8 mouse cellular contexts compared by ENCODE assay signal in the genomic region with DNA sequence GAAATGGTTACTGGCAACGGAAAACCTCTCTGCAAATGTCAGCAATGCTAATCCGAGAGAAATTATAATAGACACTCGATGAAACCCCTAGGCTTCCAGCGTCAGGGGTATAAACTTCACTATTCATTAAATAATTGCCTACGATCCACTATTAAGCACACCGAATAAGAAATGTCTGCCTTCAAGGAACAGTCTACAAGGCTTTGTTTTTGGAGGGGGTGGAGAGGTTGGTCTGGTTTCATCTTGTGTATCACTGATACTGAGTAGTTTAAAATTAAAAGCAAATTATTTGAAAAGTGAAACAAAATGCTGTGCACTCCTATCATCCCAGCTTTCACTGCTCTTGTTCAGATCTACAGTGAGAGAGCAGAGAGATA. TPM values are rescaled to one million over a fixed set of nuclear protein-coding genes. Genes with fewer than 3 reads are reported as not detected.
DNase-seq lines count a peak whose midpoint lies in the region; ATAC-seq and TF ChIP-seq lines count a peak whose summit lies in the region.

No protein-coding gene starts in this region.

- WGBS in kidney, embryonic 15.5 days, result 3% methylated on average over 6 of the region's 6 CpGs
- whole genome bisulfite sequencing in embryonic facial prominence, embryonic 12.5 days, result 4% methylated on average over 6 of the region's 6 CpGs
- WGBS in intestine, embryonic 15.5 days, result 5% methylated on average over 6 of the region's 6 CpGs
- under 1% methylated on average over 6 of the region's 6 CpGs for WGBS in midbrain, postnatal 0 days

- H3K4me2 ChIP-seq in kidney, embryonic 15.5 days, result peak overlapping the region; percentile 64
- H3K4me2 ChIP-seq in embryonic facial prominence, embryonic 12.5 days (replicated peaks), result peak overlapping the region; percentile 55
- H3K4me2 ChIP-seq in intestine, embryonic 15.5 days (replicated peaks), result peak overlapping the region; percentile 62
- H3K4me2 ChIP-seq in midbrain, postnatal 0 days (ENCODE audit: low read depth, low read length, poor library complexity, severe bottlenecking), result peak overlapping the region; percentile 53

- peak overlapping the region; percentile 98 for H3K27ac ChIP-seq in kidney, embryonic 15.5 days
- peak overlapping the region; percentile 24; the same call in 1 of the 2 replicates for H3K27ac ChIP-seq in embryonic facial prominence, embryonic 12.5 days
- H3K27ac ChIP-seq in intestine, embryonic 15.5 days, result no peak overlapping the region; the same call in 1 of the 2 replicates
- H3K27ac ChIP-seq in midbrain, postnatal 0 days (ENCODE audit: low read depth, low read length), result peak overlapping the region; percentile 84

- DNase-seq in kidney, adult 11 months, result no peak
- no peak for DNase-seq in midbrain, postnatal 0 days (ENCODE audit: low spot score)
- no peak for DNase-seq in ovary, postnatal 10 days (ENCODE audit: low spot score)
- DNase-seq in B cell, adult 2 months, result no peak
- DNase-seq in lung, adult 18-20 months, result no peak

- H3K9me3 ChIP-seq in kidney, embryonic 15.5 days (replicated peaks), result no peaks in the 10 kb centered on the region
- no peaks in the 10 kb centered on the region for H3K9me3 ChIP-seq in embryonic facial prominence, embryonic 12.5 days
- H3K9me3 ChIP-seq in intestine, embryonic 15.5 days, result no peaks in the 10 kb centered on the region
- no peaks in the 10 kb centered on the region for H3K9me3 ChIP-seq in midbrain, postnatal 0 days (ENCODE audit: low read length)

- no peaks in the 10 kb centered on the region for H3K36me3 ChIP-seq in kidney, embryonic 15.5 days
- H3K36me3 ChIP-seq in embryonic facial prominence, embryonic 12.5 days, result no peaks in the 10 kb centered on the region
- H3K36me3 ChIP-seq in intestine, embryonic 15.5 days, result no peaks in the 10 kb centered on the region
- no peaks in the 10 kb centered on the region for H3K36me3 ChIP-seq in midbrain, postnatal 0 days (ENCODE audit: insufficient read depth, low read length)

- H3K9ac ChIP-seq in kidney, embryonic 15.5 days, result peak overlapping the region; percentile 92
- H3K9ac ChIP-seq in embryonic facial prominence, embryonic 12.5 days, result peak overlapping the region; percentile 82; the same call in 1 of the 2 replicates
- H3K9ac ChIP-seq in intestine, embryonic 15.5 days, result 0 out of 2 replicates have a peak overlapping the region, but pooled peaks have one; percentile 15
- peak overlapping the region; percentile 48; the same call in 1 of the 2 replicates for H3K9ac ChIP-seq in midbrain, postnatal 0 days (replicated peaks; ENCODE audit: low read length, poor library complexity, severe bottlenecking)

- H3K4me3 ChIP-seq in kidney, embryonic 15.5 days (replicated peaks), result peak overlapping the region; percentile 79
- H3K4me3 ChIP-seq in embryonic facial prominence, embryonic 12.5 days, result peak overlapping the region; percentile 73
- H3K4me3 ChIP-seq in intestine, embryonic 15.5 days (replicated peaks), result peak overlapping the region; percentile 85
- H3K4me3 ChIP-seq in midbrain, postnatal 0 days (ENCODE audit: low read depth, low read length), result peak overlapping the region; percentile 85

- no peak for TF ChIP-seq CTCF in midbrain, postnatal 0 days (IDR thresholded peaks at IDR 0.05)

- peak; percentile 48 for ATAC-seq in kidney, embryonic 15.5 days (replicated peaks; ENCODE audit: low FRiP score)
- ATAC-seq in embryonic facial prominence, embryonic 12.5 days (ENCODE audit: insufficient number of reproducible peaks, insufficient read depth, low FRiP score, low TSS enrichment), result peak; percentile 61; the same call in 1 of the 2 replicates
- peak; percentile 40 for ATAC-seq in intestine, embryonic 15.5 days
- peak; percentile 57 for ATAC-seq in midbrain, postnatal 0 days (ENCODE audit: low FRiP score)

- peaks cover 34% of the 10 kb centered on the region for H3K4me1 ChIP-seq in kidney, embryonic 15.5 days
- peaks cover 21% of the 10 kb centered on the region for H3K4me1 ChIP-seq in embryonic facial prominence, embryonic 12.5 days
- peaks cover 13% of the 10 kb centered on the region; the same call in 1 of the 2 replicates for H3K4me1 ChIP-seq in intestine, embryonic 15.5 days (replicated peaks)
- peaks cover 12% of the 10 kb centered on the region for H3K4me1 ChIP-seq in midbrain, postnatal 0 days (ENCODE audit: insufficient read depth, low read length)

- H3K27me3 ChIP-seq in kidney, embryonic 15.5 days, result no peaks in the 10 kb centered on the region
- H3K27me3 ChIP-seq in embryonic facial prominence, embryonic 12.5 days, result no peaks in the 10 kb centered on the region
- no peaks in the 10 kb centered on the region for H3K27me3 ChIP-seq in intestine, embryonic 15.5 days (replicated peaks)
- no peaks in the 10 kb centered on the region for H3K27me3 ChIP-seq in midbrain, postnatal 0 days (ENCODE audit: insufficient read depth, low read length)

RNA-seq across cellular contexts. Expression of a gene that starts 0.4 kb away (rescaled TPM):
- polyA plus RNA-seq in kidney, embryonic 15.5 days (2015; fragmentation: Nextera tagmentation; extraction: Ambion mirVana), result 42.8 and 46.2 TPM in 2 replicates
- polyA plus RNA-seq in embryonic facial prominence, embryonic 12.5 days (2016; fragmentation: Nextera tagmentation; extraction: Ambion mirVana), result 50.5 and 51.2 TPM in 2 replicates
- polyA plus RNA-seq in intestine, embryonic 15.5 days (2015; fragmentation: Nextera tagmentation; extraction: Ambion mirVana), result 36.5 and 39.0 TPM in 2 replicates
- 13.4 and 17.9 TPM in 2 replicates for total RNA-seq in midbrain, postnatal 0 days (2014; rRNA removed)
- 40.7 and 48.0 TPM in 2 replicates for polyA plus RNA-seq in midbrain, postnatal 0 days (2015; fragmentation: Nextera tagmentation; extraction: Ambion mirVana)

RNA-seq across cellular contexts. Expression of a gene that starts 46.9 kb away (rescaled TPM):
- 1.7 and 2.4 TPM in 2 replicates for polyA plus RNA-seq in kidney, embryonic 15.5 days (2015; fragmentation: Nextera tagmentation; extraction: Ambion mirVana)
- polyA plus RNA-seq in embryonic facial prominence, embryonic 12.5 days (2016; fragmentation: Nextera tagmentation; extraction: Ambion mirVana), result 1.9 and 2.9 TPM in 2 replicates
- 11.0 and 11.2 TPM in 2 replicates for polyA plus RNA-seq in intestine, embryonic 15.5 days (2015; fragmentation: Nextera tagmentation; extraction: Ambion mirVana)
- total RNA-seq in midbrain, postnatal 0 days (2014; rRNA removed), result 0.09 TPM in 1 of 2 replicates, not detected in the other
- polyA plus RNA-seq in midbrain, postnatal 0 days (2015; fragmentation: Nextera tagmentation; extraction: Ambion mirVana), result 0.18 and 0.46 TPM in 2 replicates

RNA-seq across cellular contexts. Expression of a gene that starts 59.4 kb away (rescaled TPM):
- polyA plus RNA-seq in kidney, embryonic 15.5 days (2015; fragmentation: Nextera tagmentation; extraction: Ambion mirVana), result 21.4 and 21.5 TPM in 2 replicates
- 47.3 and 48.8 TPM in 2 replicates for polyA plus RNA-seq in embryonic facial prominence, embryonic 12.5 days (2016; fragmentation: Nextera tagmentation; extraction: Ambion mirVana)
- 15.3 and 17.0 TPM in 2 replicates for polyA plus RNA-seq in intestine, embryonic 15.5 days (2015; fragmentation: Nextera tagmentation; extraction: Ambion mirVana)
- total RNA-seq in midbrain, postnatal 0 days (2014; rRNA removed), result 64.6 and 69.4 TPM in 2 replicates
- 29.2 and 30.0 TPM in 2 replicates for polyA plus RNA-seq in midbrain, postnatal 0 days (2015; fragmentation: Nextera tagmentation; extraction: Ambion mirVana)

Comparison
In these comparisons a context has a peak if more than half of its experiments do, and no peak if none do; other contexts are left out.
1. H3K9ac ChIP-seq: peak in every context shown above with its lines; median percentile 92 in kidney, embryonic 15.5 days; 82 in embryonic facial prominence, embryonic 12.5 days; 48 in midbrain, postnatal 0 days; 15 in intestine, embryonic 15.5 days.